Mouse (Mus musculus) testis, adult 2 months (tissue): ENCODE measurements around the gene Pola2. TPM values are rescaled to one million over a fixed set of nuclear protein-coding genes. Genes with fewer than 3 reads are reported as not detected.

Experiments
- H3K27ac ChIP-seq: fragments of 200-500 bp; 2 replicates; pipeline ENCODE4 v1.5.1; 2012; ENCODE audit warnings: low read depth, low read length; ENCODE audit not compliant: control insufficient read depth, insufficient read depth
- H3K27me3 ChIP-seq: fragments of 200-500 bp; 2 replicates; pipeline ENCODE4 v1.6.1; 2012; ENCODE audit warnings: mild to moderate bottlenecking, low read length, moderate library complexity; ENCODE audit not compliant: control insufficient read depth, insufficient read depth
- H3K36me3 ChIP-seq: fragments of 200-500 bp; 2 replicates; pipeline ENCODE4 v1.6.1; 2012; ENCODE audit warnings: mild to moderate bottlenecking, low read length; ENCODE audit not compliant: control insufficient read depth, insufficient read depth
- H3K4me1 ChIP-seq: fragments of 200-500 bp; 2 replicates; pipeline ENCODE4 v1.6.1; 2012; ENCODE audit warnings: low read length; ENCODE audit not compliant: control insufficient read depth, insufficient read depth
- H3K4me3 ChIP-seq: fragments of 200-500 bp; 2 replicates; pipeline ENCODE4 v1.5.1; 2012; ENCODE audit warnings: low read depth, mild to moderate bottlenecking, low read length, moderate library complexity, mixed read lengths; ENCODE audit not compliant: control insufficient read depth
- CTCF ChIP-seq: fragments of 200-500 bp; IDR thresholded peaks from 2 replicates; pipeline ENCODE4 v1.5.1; 2012; ENCODE audit warnings: low read depth, mild to moderate bottlenecking, inconsistent platforms, low read length, moderate library complexity; ENCODE audit not compliant: control insufficient read depth, insufficient read depth, insufficient replicate concordance
- POLR2A ChIP-seq: fragments of 200-500 bp; IDR thresholded peaks from 2 replicates; pipeline ENCODE4 v1.6.1; 2012; ENCODE audit warnings: low read depth, mild to moderate bottlenecking, inconsistent platforms, low read length, moderate library complexity; ENCODE audit not compliant: control insufficient read depth
- polyA plus RNA-seq: library from polyadenylated mRNA; depleted of rRNA; stranded (reverse); fragments of >200 nt; gene quantifications from 2 replicates; pipeline ENCODE4 v1.2.3, GENCODE M21; 2012; rRNA removed

The Pola2 gene
- 31.4 and 32.0 TPM in 2 replicates for polyA plus RNA-seq

- Histone ChIP-seq H3K4me1 (peaks cover 3% of the 10 kb centered on the region), H3K36me3 (peaks cover 5% of the 10 kb centered on the region; the same call in 1 of the 2 replicates), H3K4me3 (peak within 1 kb of the TSS; percentile 94), H3K27me3 (no peaks in the 10 kb centered on the region), H3K27ac (peak within 1 kb of the TSS; percentile 76)
- TF ChIP-seq CTCF (no peak), POLR2A (peak; percentile 70)
Measured at GRCm38 (mm10) chr19:5963883-5964562, at the start of gene Pola2. TSS of gene Pola2 (minus strand) at chr19:5964202.

GRCm38 (mm10) chr19:6013691-6014090, 49.7 kb upstream of the Pola2 start:
- no peak for TF ChIP-seq POLR2A
- TF ChIP-seq CTCF: no peak
- Histone ChIP-seq H3K4me1 (peaks cover 4% of the 10 kb centered on the region; the same call in 1 of the 2 replicates), H3K27ac (no peak overlapping the region), H3K27me3 (no peaks in the 10 kb centered on the region), H3K36me3 (no peaks in the 10 kb centered on the region), H3K4me3 (no peak overlapping the region)

GRCm38 (mm10) chr19:6009137-6009536, 45.1 kb upstream of the Pola2 start:
- no peak overlapping the region for H3K4me3 ChIP-seq
- H3K27ac ChIP-seq: no peak overlapping the region
- no peaks in the 10 kb centered on the region for H3K36me3 ChIP-seq
- TF ChIP-seq CTCF (no peak), POLR2A (no peak)
- no peaks in the 10 kb centered on the region; the same call in 1 of the 2 replicates for H3K4me1 ChIP-seq
- no peaks in the 10 kb centered on the region for H3K27me3 ChIP-seq

- Histone ChIP-seq H3K27me3 (no peaks in the 10 kb centered on the region), H3K4me1 (no peaks in the 10 kb centered on the region; the same call in 1 of the 2 replicates), H3K36me3 (no peaks in the 10 kb centered on the region), H3K4me3 (no peak overlapping the region), H3K27ac (no peak overlapping the region)
- TF ChIP-seq POLR2A (no peak), CTCF (no peak)
Measured at GRCm38 (mm10) chr19:6007013-6007412, 43.0 kb upstream of the Pola2 start.

GRCm38 (mm10) chr19:6005541-6005940, 41.5 kb upstream of the Pola2 start:
- Histone ChIP-seq H3K4me1 (no peaks in the 10 kb centered on the region), H3K4me3 (no peak overlapping the region), H3K27ac (no peak overlapping the region), H3K36me3 (no peaks in the 10 kb centered on the region), H3K27me3 (no peaks in the 10 kb centered on the region)
- TF ChIP-seq POLR2A (no peak), CTCF (no peak)

- Histone ChIP-seq H3K27me3 (no peaks in the 10 kb centered on the region), H3K27ac (no peak overlapping the region), H3K36me3 (no peaks in the 10 kb centered on the region), H3K4me1 (no peaks in the 10 kb centered on the region), H3K4me3 (no peak overlapping the region)
- no peak for TF ChIP-seq CTCF
- TF ChIP-seq POLR2A: no peak
Measured at GRCm38 (mm10) chr19:5999969-6000368, 36.0 kb upstream of the Pola2 start.

GRCm38 (mm10) chr19:5998180-5998579, 34.2 kb upstream of the Pola2 start:
- peak; percentile 56; the same call in 1 of the 2 replicates for TF ChIP-seq CTCF
- TF ChIP-seq POLR2A: no peak
- H3K36me3 ChIP-seq: no peaks in the 10 kb centered on the region
- H3K4me1 ChIP-seq: no peaks in the 10 kb centered on the region
- no peak overlapping the region for H3K4me3 ChIP-seq
- H3K27ac ChIP-seq: no peak overlapping the region
- H3K27me3 ChIP-seq: no peaks in the 10 kb centered on the region
